Mouse (Mus musculus): Measurements from ENCODE around the gene Gnat1.

- no peak for TF ChIP-seq CTCF (conservative IDR thresholded peaks at IDR 0.05; ENCODE audit: low read length)
- TF ChIP-seq NANOG (IDR thresholded peaks at IDR 0.05; ENCODE audit: borderline replicate concordance, low read length) = no peak
- TF ChIP-seq POU5F1 (IDR thresholded peaks at IDR 0.05; ENCODE audit: borderline replicate concordance, low read length) = no peak
Measured at GRCm38 (mm10) chr9:107654585-107654984, 24.9 kb downstream of the Gnat1 start.

Data from E14TG2a.4 (cell line).